Mouse (Mus musculus) midbrain, embryonic 13.5 days (tissue): ENCODE measurements around the gene Fam189a1. TPM values are rescaled to one million over a fixed set of nuclear protein-coding genes. Genes with fewer than 3 reads are reported as not detected.
A peak's percentile ranks its signal among the peaks of the same experiment; 100 is the strongest.

ENCODE experiments used
- ATAC-seq: fragments of 200-750 bp; cut with Nextera tagmentation; 2 replicates; pipeline ENCODE4 v1.8.0; 2017; ENCODE audit warnings: mild to moderate bottlenecking, moderate TSS enrichment, moderate library complexity
- H3K27ac ChIP-seq: fragments of 300-500 bp; sonication (generic); 2 replicates; pipeline ENCODE4 v1.5.1; 2015; ENCODE audit warnings: inconsistent platforms, mild to moderate bottlenecking, moderate library complexity
- H3K27me3 ChIP-seq: fragments of 300-500 bp; sonication (generic); 2 replicates; pipeline ENCODE4 v1.6.1; 2015; ENCODE audit warnings: mild to moderate bottlenecking, inconsistent platforms
- H3K36me3 ChIP-seq: fragments of 300-500 bp; sonication (generic); 2 replicates; pipeline ENCODE4 v1.6.1; 2015; ENCODE audit warnings: mild to moderate bottlenecking, inconsistent platforms
- H3K4me1 ChIP-seq: fragments of 300-500 bp; sonication (generic); replicated peaks from 2 replicates; pipeline ENCODE4 v1.6.1; 2015; ENCODE audit warnings: inconsistent platforms
- H3K4me2 ChIP-seq: fragments of 300-500 bp; sonication (generic); replicated peaks from 2 replicates; pipeline ENCODE4 v1.6.1; 2015; ENCODE audit warnings: moderate library complexity, mild to moderate bottlenecking, inconsistent platforms
- H3K4me3 ChIP-seq: fragments of 300-500 bp; sonication (generic); replicated peaks from 2 replicates; pipeline ENCODE4 v1.5.1; 2015; ENCODE audit warnings: mild to moderate bottlenecking, inconsistent platforms
- H3K9ac ChIP-seq: fragments of 300-500 bp; sonication (generic); replicated peaks from 2 replicates; pipeline ENCODE4 v1.6.1; 2015; ENCODE audit warnings: mild to moderate bottlenecking, inconsistent platforms
- H3K9me3 ChIP-seq: fragments of 300-500 bp; sonication (generic); 2 replicates; pipeline ENCODE4 v1.6.1; 2016; ENCODE audit warnings: mild to moderate bottlenecking, inconsistent platforms
- WGBS: fragments of 180-500 bp; shearing (Covaris S2); methylation state at CpG from one replicate; pipeline ENCODE4 v1.1.7; 2015; 5-methylcytosine and 5-hydroxymethylcytosine counted together
- polyA plus RNA-seq: library from polyadenylated mRNA; unstranded; fragments of >200 nt; fragmentation: Nextera tagmentation; extraction: Ambion mirVana; gene quantifications from 2 replicates; pipeline ENCODE4 v1.2.1, GENCODE M21; 2015

Gene Fam189a1
- polyA plus RNA-seq, 1 experiment from 2014 or later = 5.9 TPM

- Histone ChIP-seq H3K9ac (no peak overlapping the region), H3K27ac (no peak overlapping the region), H3K4me1 (0 out of 2 replicates have a peak, but pooled peaks cover 2% of the 10 kb centered on the region), H3K4me3 (no peak overlapping the region), H3K9me3 (no peaks in the 10 kb centered on the region), H3K27me3 (no peaks in the 10 kb centered on the region), H3K4me2 (no peak overlapping the region), H3K36me3 (no peaks in the 10 kb centered on the region)
- no peak for ATAC-seq
- 84% methylated on average over 3 of the region's 3 CpGs for WGBS
Observed at GRCm38 (mm10) chr7:64863538-64863937, 292.8 kb downstream of the Fam189a1 start.

- Histone ChIP-seq H3K4me2 (no peak overlapping the region), H3K4me3 (no peak overlapping the region), H3K27ac (no peak overlapping the region), H3K27me3 (no peaks in the 10 kb centered on the region), H3K36me3 (no peaks in the 10 kb centered on the region), H3K4me1 (no peaks in the 10 kb centered on the region), H3K9me3 (no peaks in the 10 kb centered on the region), H3K9ac (no peak overlapping the region)
- 79% methylated on average over 3 of the region's 3 CpGs for WGBS
- ATAC-seq = no peak
Observed at GRCm38 (mm10) chr7:64862978-64863377, 293.4 kb downstream of the Fam189a1 start.

- Histone ChIP-seq H3K27ac (no peak overlapping the region), H3K9ac (no peak overlapping the region), H3K4me2 (no peak overlapping the region), H3K9me3 (no peaks in the 10 kb centered on the region), H3K4me1 (no peaks in the 10 kb centered on the region), H3K4me3 (no peak overlapping the region), H3K36me3 (no peaks in the 10 kb centered on the region), H3K27me3 (no peaks in the 10 kb centered on the region)
- ATAC-seq = no peak
- WGBS = 72% methylated on average over 12 of the region's 12 CpGs
Observed at GRCm38 (mm10) chr7:64856526-64857082, 299.8 kb downstream of the Fam189a1 start.

GRCm38 (mm10) chr7:64855976-64856375 is 300.4 kb downstream of the Fam189a1 start:
- Histone ChIP-seq H3K4me3 (no peak overlapping the region), H3K4me2 (no peak overlapping the region), H3K9me3 (no peaks in the 10 kb centered on the region), H3K27me3 (no peaks in the 10 kb centered on the region), H3K4me1 (no peaks in the 10 kb centered on the region), H3K36me3 (no peaks in the 10 kb centered on the region), H3K9ac (no peak overlapping the region), H3K27ac (no peak overlapping the region)
- 69% methylated on average over 15 of the region's 15 CpGs for WGBS
- ATAC-seq = no peak

GRCm38 (mm10) chr7:64855389-64855927 is 300.9 kb downstream of the Fam189a1 start:
- 92% methylated on average over 5 of the region's 10 CpGs for WGBS
- H3K4me2 ChIP-seq = no peak overlapping the region
- H3K9ac ChIP-seq = no peak overlapping the region
- H3K27me3 ChIP-seq = no peaks in the 10 kb centered on the region
- H3K4me1 ChIP-seq = no peaks in the 10 kb centered on the region
- no peak overlapping the region for H3K4me3 ChIP-seq
- no peaks in the 10 kb centered on the region for H3K36me3 ChIP-seq
- ATAC-seq = no peak
- H3K9me3 ChIP-seq = no peaks in the 10 kb centered on the region
- no peak overlapping the region for H3K27ac ChIP-seq

- no peak overlapping the region for H3K4me2 ChIP-seq
- no peaks in the 10 kb centered on the region for H3K27me3 ChIP-seq
- no peak overlapping the region for H3K27ac ChIP-seq
- H3K4me3 ChIP-seq = no peak overlapping the region
- no peak for ATAC-seq
- WGBS = 48% methylated on average over 3 of the region's 3 CpGs
- H3K36me3 ChIP-seq = no peaks in the 10 kb centered on the region
- no peaks in the 10 kb centered on the region for H3K9me3 ChIP-seq
- no peak overlapping the region for H3K9ac ChIP-seq
- H3K4me1 ChIP-seq = no peaks in the 10 kb centered on the region
Observed at GRCm38 (mm10) chr7:64850791-64851190, 305.6 kb downstream of the Fam189a1 start.

GRCm38 (mm10) chr7:64847366-64847899 is 308.9 kb downstream of the Fam189a1 start:
- peak; percentile 34; the same call in 1 of the 2 replicates for ATAC-seq
- H3K27me3 ChIP-seq = no peaks in the 10 kb centered on the region
- H3K27ac ChIP-seq = peak overlapping the region; percentile 25; the same call in 1 of the 2 replicates
- no peaks in the 10 kb centered on the region for H3K9me3 ChIP-seq
- no peak overlapping the region for H3K9ac ChIP-seq
- WGBS = 71% methylated on average over 5 of the region's 5 CpGs
- H3K4me3 ChIP-seq = no peak overlapping the region
- no peaks in the 10 kb centered on the region for H3K4me1 ChIP-seq
- no peak overlapping the region for H3K4me2 ChIP-seq
- no peaks in the 10 kb centered on the region for H3K36me3 ChIP-seq

- H3K9ac ChIP-seq = no peak overlapping the region
- H3K27ac ChIP-seq = no peak overlapping the region
- WGBS = 97% methylated on average over 3 of the region's 3 CpGs
- peaks cover 7% of the 10 kb centered on the region for H3K4me1 ChIP-seq
- H3K4me3 ChIP-seq = no peak overlapping the region
- H3K9me3 ChIP-seq = no peaks in the 10 kb centered on the region
- ATAC-seq = no peak
- no peaks in the 10 kb centered on the region for H3K36me3 ChIP-seq
- no peaks in the 10 kb centered on the region for H3K27me3 ChIP-seq
- no peak overlapping the region for H3K4me2 ChIP-seq
Observed at GRCm38 (mm10) chr7:64846061-64846460, 310.3 kb downstream of the Fam189a1 start.

GRCm38 (mm10) chr7:64840946-64841659 is 315.3 kb downstream of the Fam189a1 start:
- no peak overlapping the region for H3K4me3 ChIP-seq
- H3K4me2 ChIP-seq = peak overlapping the region; percentile 25
- H3K9me3 ChIP-seq = no peaks in the 10 kb centered on the region
- H3K27me3 ChIP-seq = no peaks in the 10 kb centered on the region
- H3K27ac ChIP-seq = peak overlapping the region; percentile 42
- H3K4me1 ChIP-seq = peaks cover 24% of the 10 kb centered on the region
- 24% methylated on average over 10 of the region's 10 CpGs for WGBS
- no peak overlapping the region for H3K9ac ChIP-seq
- ATAC-seq = peak; percentile 81
- no peaks in the 10 kb centered on the region for H3K36me3 ChIP-seq

GRCm38 (mm10) chr7:64840576-64840895 is 315.8 kb downstream of the Fam189a1 start:
- 55% methylated on average over 1 of the region's 1 CpGs for WGBS
- Histone ChIP-seq H3K9me3 (no peaks in the 10 kb centered on the region), H3K27me3 (no peaks in the 10 kb centered on the region), H3K36me3 (no peaks in the 10 kb centered on the region), H3K9ac (no peak overlapping the region; the same call in 1 of the 2 replicates), H3K27ac (peak overlapping the region; percentile 42), H3K4me2 (peak overlapping the region; percentile 56), H3K4me3 (peak overlapping the region; percentile 32), H3K4me1 (peaks cover 24% of the 10 kb centered on the region)
- ATAC-seq = no peak

GRCm38 (mm10) chr7:64839801-64840575 is 316.4 kb downstream of the Fam189a1 start:
- H3K9ac ChIP-seq = no peak overlapping the region; the same call in 1 of the 2 replicates
- under 1% methylated on average over 21 of the region's 21 CpGs for WGBS

GRCm38 (mm10) chr7:64839281-64839680 is 317.1 kb downstream of the Fam189a1 start:
- H3K4me1 ChIP-seq = peaks cover 24% of the 10 kb centered on the region

More at GRCm38 (mm10) chr7:64839801-64840575, 316.4 kb downstream of the Fam189a1 start:
- no peaks in the 10 kb centered on the region for H3K36me3 ChIP-seq
- peak overlapping the region; percentile 32 for H3K4me3 ChIP-seq
- no peak overlapping the region for H3K27ac ChIP-seq
- no peaks in the 10 kb centered on the region for H3K27me3 ChIP-seq
- peak overlapping the region; percentile 56 for H3K4me2 ChIP-seq
- peaks cover 24% of the 10 kb centered on the region for H3K4me1 ChIP-seq
- peak; percentile 82 for ATAC-seq
- no peaks in the 10 kb centered on the region for H3K9me3 ChIP-seq

More at GRCm38 (mm10) chr7:64839281-64839680, 317.1 kb downstream of the Fam189a1 start:
- no peak overlapping the region for H3K9ac ChIP-seq
- H3K4me3 ChIP-seq = no peak overlapping the region
- WGBS = 69% methylated on average over 2 of the region's 2 CpGs
- no peaks in the 10 kb centered on the region for H3K36me3 ChIP-seq
- no peak overlapping the region for H3K27ac ChIP-seq
- H3K9me3 ChIP-seq = no peaks in the 10 kb centered on the region
- 0 out of 2 replicates have a peak overlapping the region, but pooled peaks have one; percentile 56 for H3K4me2 ChIP-seq
- no peaks in the 10 kb centered on the region for H3K27me3 ChIP-seq
- ATAC-seq = 0 out of 2 replicates have a peak, but pooled peaks have one; percentile 4
